Mouse (Mus musculus) thymus, postnatal 0 days (tissue): ENCODE measurements around the gene Exo5. TPM values are rescaled to one million over a fixed set of nuclear protein-coding genes. Genes with fewer than 3 reads are reported as not detected.
A peak's percentile ranks its signal among the peaks of the same experiment; 100 is the strongest.

Experiments
- DNase-seq: peaks from one replicate; pipeline ENCODE4 v3.0.0-alpha.2; 2015; ENCODE audit warnings: low spot score
- polyA plus RNA-seq: library from polyadenylated mRNA; unstranded; fragments of >200 nt; fragmentation: Nextera tagmentation; extraction: Ambion mirVana; gene quantifications from 2 replicates; pipeline ENCODE4 v1.2.1, GENCODE M21; 2015

The Exo5 gene
- polyA plus RNA-seq, result 23.7 and 23.8 TPM in 2 replicates

DNA sequence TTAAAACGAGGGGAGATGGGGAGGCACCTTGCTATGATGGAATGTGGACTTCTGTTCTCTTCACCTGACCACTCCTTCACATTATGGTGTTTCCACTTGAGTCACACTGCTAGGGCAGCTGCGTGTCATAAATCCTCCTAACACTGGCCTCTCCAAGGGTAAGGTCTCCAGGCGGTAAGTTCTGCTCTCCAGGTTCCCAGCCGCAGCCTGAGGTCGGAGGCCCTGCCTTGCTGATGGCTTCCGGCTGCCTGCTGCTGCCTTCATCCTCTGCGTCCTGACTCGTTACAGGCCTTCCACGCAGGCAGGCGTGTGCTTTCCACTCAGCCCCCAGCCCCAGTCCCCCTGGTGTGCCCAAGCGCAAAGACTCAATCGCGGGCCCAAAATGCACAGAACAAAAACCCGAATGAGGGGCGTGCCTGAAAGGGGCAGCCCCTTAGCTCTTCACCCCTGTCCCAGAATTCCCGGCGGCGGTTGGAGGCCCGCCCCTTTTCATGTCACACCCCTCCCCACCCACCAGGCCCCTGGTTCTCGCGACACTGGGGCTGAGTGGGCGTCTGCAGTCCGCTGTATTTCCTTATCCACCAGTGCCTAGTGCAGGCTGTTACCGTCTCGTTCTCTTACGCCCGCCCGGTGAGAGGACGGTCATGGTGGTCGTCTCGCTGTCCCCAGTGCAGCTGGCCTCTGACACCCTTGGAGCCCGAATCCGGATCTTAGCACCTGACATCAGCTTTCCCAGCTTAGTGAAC lies at the start of gene Exo5:
TSS of gene Exo5 (minus strand) at position 464 of the 746 bp plus-strand sequence.
- DNase-seq, result peak; percentile 92

DNA sequence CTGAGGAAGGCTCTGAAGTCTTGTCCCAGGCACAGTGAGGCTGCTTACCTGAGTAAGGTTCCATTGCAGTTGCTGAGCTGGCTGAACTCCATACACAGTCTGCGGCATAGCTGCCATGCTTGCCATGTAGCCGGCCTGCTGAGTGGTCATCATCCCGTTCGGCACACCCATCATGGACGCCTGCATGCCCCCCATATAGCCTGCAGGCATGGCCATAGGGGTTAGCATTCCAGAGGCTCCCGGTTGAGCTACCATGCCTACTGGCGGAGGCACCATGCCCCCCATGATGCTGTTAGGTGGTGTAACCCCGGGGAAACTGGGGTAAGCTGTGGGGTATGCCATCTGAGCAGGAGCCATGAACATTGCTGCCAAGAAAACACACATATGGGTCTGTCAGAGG lies 47.0 kb upstream of the Exo5 start:
- no peak for DNase-seq

DNA sequence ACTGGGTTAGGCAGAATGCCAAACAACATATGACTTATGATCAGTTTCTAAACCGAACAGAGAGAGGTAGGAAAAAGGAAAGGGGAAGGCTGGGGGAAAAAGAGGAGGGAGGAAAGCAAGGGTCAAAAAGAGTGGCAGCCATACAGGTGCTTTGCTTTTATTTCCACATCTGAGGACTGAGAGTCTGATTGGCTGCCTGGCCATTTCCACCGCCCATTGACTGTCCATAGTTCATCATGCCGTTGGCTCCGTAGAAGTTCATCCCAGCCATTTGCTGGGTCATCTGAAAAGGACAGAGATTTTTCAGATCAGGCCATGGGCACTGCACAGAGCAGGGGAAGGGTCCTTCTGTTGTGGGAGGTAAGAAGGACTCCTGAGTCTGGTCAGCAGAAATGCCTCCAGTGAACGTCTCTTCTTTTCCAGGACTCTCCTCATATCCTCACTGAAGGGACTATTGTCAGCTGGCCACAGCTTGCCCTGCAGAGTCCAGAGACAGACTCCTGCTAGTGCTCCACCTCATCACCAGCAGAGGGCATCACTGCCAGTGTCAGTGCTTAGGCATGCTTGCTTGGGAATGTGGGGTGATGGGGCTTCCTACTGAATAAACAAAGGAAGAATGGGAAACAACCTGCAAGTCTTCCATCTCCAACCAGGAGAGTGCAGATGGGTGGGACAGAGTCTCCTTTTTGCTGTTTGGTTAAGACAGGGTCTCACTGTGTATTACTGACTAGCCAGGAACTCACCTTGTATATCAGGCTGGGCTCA lies 44.7 kb upstream of the Exo5 start:
- no peak for DNase-seq

- DNase-seq, result no peak
Measured at GRCm38 (mm10) chr4:120968486-120968885, 43.7 kb upstream of the Exo5 start.

GRCm38 (mm10) chr4:120955586-120955985 lies 30.8 kb upstream of the Exo5 start:
- no peak for DNase-seq

GRCm38 (mm10) chr4:120953667-120954066 lies 28.9 kb upstream of the Exo5 start:
- DNase-seq, result no peak

DNA sequence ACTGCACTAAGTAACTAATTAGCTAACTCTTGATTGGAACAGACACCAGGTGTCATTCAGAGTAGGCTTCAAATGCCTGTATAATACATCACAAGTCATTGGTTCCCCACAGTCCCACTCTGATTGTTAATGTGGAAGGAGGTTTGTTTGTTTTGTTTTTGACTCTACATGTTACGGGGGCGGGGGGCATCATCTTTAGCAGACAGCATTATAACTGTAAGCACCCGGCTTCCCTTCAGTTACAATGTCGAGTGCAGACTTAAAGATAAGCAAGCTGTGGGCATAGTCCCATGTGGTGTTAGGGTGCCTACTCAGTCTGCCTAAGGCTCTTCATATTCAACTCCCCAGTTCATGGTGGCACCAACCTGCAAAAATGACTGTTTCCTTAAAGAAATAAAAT lies 28.2 kb upstream of the Exo5 start:
- no peak for DNase-seq

DNA sequence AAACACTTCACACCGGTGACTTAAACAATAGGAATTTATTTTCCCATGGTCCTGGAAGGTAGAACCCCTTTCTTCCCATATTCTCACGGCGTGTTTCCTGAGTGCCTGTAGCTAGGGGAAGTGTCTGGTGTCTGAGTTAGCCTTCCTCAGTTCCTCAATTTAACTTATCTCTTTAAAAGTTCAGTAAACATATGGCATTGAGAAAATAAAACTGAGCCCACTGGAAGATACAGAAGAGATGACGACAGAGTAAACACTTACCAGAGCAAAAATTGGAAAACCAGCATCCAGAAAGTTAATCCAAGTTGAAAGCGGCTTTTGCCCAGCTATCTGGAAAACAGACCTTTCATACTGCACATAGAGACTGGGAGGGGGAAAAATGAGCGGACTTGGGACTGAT lies 27.3 kb upstream of the Exo5 start:
- peak; percentile 18 for DNase-seq

GRCm38 (mm10) chr4:120951428-120951973 lies 26.7 kb upstream of the Exo5 start, which contains the start of gene Zfp69:
TSS of gene Zfp69 (minus strand) at chr4:120951699.
- DNase-seq, result peak; percentile 94

- peak; percentile 13 for DNase-seq
Measured at GRCm38 (mm10) chr4:120950763-120951427, 26.1 kb upstream of the Exo5 start.

- no peak for DNase-seq
Measured at GRCm38 (mm10) chr4:120948938-120949337, 24.1 kb upstream of the Exo5 start.

DNA sequence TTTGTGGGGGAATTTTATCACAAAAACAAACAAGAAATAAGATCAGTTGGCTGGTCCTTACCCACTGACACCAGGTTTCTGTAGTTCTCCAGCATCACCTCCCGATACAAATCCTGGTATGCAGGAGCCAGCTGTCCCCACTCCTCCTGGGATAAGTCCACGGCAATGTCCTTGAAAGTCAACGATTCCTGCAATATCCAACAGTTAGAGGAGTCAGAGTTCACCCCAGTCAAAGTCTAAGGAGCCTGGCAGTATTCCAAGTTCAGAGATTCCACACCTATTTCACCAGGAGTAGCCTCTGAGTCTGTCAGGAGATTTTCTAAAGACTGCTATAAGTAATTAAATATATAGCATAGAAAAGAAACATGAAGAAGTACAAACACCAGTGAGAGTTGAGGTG lies 10.2 kb upstream of the Exo5 start:
- no peak for DNase-seq

DNA sequence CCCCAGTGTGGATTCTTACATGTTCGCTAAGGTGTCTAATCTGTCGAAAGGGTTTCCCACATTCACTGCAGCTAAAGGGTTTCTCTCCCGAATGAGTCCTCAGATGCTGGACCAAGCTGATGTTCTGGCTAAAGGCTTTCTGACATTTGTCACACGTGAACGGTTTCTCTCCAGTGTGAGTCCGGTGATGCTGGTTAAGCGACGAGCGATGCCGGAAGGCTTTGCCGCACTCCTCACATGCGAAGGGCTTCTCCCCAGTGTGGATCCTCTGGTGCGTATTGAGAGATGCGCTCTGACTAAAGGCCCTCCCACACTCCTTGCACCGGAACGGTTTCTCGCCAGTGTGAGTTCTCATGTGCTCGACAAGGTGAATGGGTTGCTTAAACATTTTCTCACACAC lies 5.9 kb upstream of the Exo5 start:
- no peak for DNase-seq

DNA sequence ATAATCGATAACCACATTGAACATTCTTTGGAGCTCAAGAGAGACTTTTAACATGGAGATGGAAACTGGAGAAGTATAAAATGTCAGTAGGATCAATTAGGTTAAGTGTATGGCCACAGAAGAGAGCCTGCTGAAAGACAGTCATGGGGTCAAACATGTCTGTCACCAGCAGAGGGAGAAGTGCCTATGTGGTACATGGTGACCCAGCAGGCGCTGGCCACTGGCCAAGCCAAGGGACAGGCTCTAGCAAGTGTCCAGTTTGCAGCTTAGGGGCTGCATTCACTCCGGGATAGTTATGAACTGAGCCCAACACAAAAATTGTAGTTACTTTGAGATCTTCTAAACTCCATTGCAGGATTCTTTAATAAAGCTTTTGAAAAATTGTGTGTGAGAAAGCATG lies 3.9 kb upstream of the Exo5 start:
- DNase-seq, result no peak

GRCm38 (mm10) chr4:120925386-120925785 lies 569 bp upstream of the Exo5 start:
- peak; percentile 58 for DNase-seq

DNA sequence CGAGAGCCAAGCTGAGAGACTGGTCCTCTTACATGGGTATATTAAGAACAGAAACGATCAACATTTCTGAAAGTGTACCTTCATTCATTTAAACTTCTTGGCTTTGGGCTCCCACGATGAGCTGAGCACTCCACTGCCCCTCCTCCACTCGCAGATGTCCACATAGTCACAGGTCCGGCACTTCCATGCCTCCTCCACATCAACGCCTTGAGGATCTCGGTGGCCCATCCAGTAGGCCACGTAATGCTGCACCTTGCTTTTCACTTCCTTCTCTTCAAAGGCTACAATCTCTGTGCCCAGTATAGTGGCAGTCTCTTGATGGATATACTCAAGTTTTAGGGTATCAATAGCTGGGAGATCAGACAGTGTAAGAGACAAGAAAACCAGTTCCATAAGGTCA lies 3.4 kb downstream of the Exo5 start:
- no peak for DNase-seq

- DNase-seq, result no peak
Measured at GRCm38 (mm10) chr4:120914501-120914900, 10.3 kb downstream of the Exo5 start.

GRCm38 (mm10) chr4:120913861-120914260 lies 11.0 kb downstream of the Exo5 start:
- DNase-seq, result no peak

DNA sequence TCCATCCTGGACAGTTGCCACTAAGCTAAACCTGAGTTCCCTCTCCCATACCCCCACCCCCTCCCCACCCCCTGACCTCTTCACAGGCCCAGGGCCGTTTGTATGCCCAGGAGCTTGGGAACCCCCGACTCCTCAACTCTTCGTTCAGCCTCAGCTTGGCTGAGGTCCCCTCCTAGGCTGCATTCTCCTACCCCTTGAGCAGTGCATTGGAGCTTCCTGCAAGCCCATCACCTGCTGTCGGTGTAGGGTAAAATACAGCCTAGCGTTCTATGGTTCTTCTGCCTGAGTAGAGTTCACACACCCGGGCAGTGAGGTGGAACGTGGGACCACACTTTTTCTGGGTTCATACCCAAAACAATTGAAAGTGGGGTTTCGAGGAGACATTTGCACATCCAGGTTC lies 11.4 kb downstream of the Exo5 start:
- no peak for DNase-seq

GRCm38 (mm10) chr4:120912866-120913265 lies 12.0 kb downstream of the Exo5 start:
- DNase-seq, result no peak

- no peak for DNase-seq
Measured at GRCm38 (mm10) chr4:120911086-120911485, 13.7 kb downstream of the Exo5 start.
